Mouse (Mus musculus): ENCODE results near the gene Gprc6a. TPM values are rescaled to one million over a fixed set of nuclear protein-coding genes. Genes with fewer than 3 reads are reported as not detected.

The Gprc6a gene
- polyA plus RNA-seq, 1 experiment from 2014 or later = not detected

DNA sequence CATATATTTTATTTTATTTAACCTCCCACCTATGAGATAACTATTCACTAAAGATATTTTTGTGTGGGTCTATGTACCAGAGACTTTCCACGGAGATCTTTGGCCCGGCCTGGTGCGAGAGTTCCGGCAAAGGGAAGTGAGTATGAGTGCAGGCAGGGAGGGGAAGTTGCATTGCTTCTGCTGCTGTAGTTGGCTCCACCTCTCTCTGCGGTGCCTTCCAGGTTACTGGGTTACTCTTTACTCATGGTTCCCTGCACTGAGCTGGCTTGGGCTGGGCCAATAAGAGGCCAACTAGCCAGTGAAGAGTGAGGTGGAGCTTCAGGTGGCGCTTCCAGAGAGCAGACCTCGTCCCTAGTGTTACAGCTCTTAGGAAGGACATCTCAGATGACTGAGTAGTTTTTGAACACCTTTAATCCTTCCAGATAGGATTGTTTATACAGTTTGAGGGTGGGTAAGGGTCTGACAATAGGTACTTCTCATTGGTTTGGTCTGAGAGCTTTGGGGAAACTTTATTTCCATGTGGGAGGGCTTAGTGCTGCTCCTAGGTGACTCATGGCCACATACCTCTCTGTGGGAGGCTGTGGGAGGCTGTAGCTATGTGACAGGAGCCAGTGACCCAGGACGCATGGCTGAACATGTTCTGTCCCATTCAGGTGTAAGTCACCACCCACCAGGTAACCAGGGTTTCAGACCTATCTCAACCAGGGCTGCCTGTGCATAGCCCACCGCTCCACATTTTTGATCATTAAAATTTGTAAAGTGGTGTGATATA is 59.9 kb downstream of the Gprc6a start:
- Histone ChIP-seq H3K36me3 (no peaks in the 10 kb centered on the region), H3K27ac (no peak overlapping the region), H3K9ac (replicated peaks) (no peak overlapping the region), H3K4me3 (replicated peaks) (no peak overlapping the region), H3K9me3 (no peaks in the 10 kb centered on the region), H3K27me3 (no peaks in the 10 kb centered on the region), H3K4me2 (no peak overlapping the region), H3K4me1 (replicated peaks) (no peaks in the 10 kb centered on the region)
- WGBS = 81% methylated on average over 9 of the region's 9 CpGs
- ATAC-seq (ENCODE audit: insufficient number of reproducible peaks, insufficient read depth, low FRiP score, low TSS enrichment, low read depth) = no peak

Other genes with a start within 250 kb of the Gprc6a start
- gene Gm49339, start 150.8 kb downstream of the Gprc6a start, polyA plus RNA-seq (2016; fragmentation: Nextera tagmentation; extraction: Ambion mirVana) = not detected in 2 replicates
- 0.28 and 0.36 TPM in 2 replicates for gene Lilr4b, start 150.8 kb downstream of the Gprc6a start, polyA plus RNA-seq (2016; fragmentation: Nextera tagmentation; extraction: Ambion mirVana)
- 1.0 and 1.5 TPM in 2 replicates for gene Lilrb4a, start 140.5 kb downstream of the Gprc6a start, polyA plus RNA-seq (2016; fragmentation: Nextera tagmentation; extraction: Ambion mirVana)
- gene Fam162b, start 40.9 kb downstream of the Gprc6a start, polyA plus RNA-seq (2016; fragmentation: Nextera tagmentation; extraction: Ambion mirVana) = 0.59 and 0.92 TPM in 2 replicates
- not detected in 2 replicates for gene Rfx6, start 46.3 kb upstream of the Gprc6a start, polyA plus RNA-seq (2016; fragmentation: Nextera tagmentation; extraction: Ambion mirVana)